Mouse (Mus musculus): ENCODE measurements around the gene Gast. TPM values are rescaled to one million over a fixed set of nuclear protein-coding genes. Genes with fewer than 3 reads are reported as not detected.
"Not testable (repeated sequence)": the region's sequence is repeated elsewhere in the genome, so short reads cannot be mapped to it uniquely, and the experiment has no call there.

Gast gene
- polyA plus RNA-seq, 1 experiment from 2014 or later, result 1.1 TPM

DNA sequence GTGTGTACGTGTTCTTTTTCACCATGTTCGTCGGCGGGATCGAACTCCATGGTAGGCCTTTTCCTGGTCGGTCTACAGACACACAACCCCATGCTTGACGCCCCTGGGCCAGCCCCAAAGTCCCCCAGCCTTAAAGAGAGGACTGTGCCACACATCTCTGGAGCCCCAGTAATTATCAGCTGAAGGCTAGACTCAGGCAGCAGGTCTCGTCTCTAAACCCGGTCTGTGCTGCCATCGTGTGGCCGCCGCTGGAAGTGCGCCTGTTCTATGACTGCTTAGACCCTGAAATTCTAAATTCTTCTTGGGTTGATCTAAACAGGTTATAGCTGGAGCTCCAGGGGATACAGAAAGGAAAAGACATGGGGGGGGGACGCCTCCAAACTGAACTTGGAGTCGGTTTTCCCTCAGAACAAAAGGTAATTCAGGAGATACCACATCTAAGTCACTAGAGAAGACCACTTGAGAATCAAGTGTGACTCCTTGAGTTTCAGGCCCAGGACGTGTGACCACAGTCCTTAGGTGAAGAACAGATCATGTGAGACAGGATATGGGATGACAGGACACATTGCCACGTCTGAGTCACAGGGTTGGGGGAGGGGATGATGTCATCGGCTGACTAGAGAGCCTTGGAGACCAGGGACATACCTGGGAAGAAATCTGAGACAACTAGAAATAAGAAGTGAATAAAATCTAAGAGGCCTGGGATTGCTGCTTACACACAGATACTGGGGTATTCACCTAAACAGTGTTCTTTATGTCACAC is 35.8 kb upstream of the Gast start:
- Histone ChIP-seq H3K27me3 (replicated peaks; ENCODE audit: control insufficient read depth, insufficient read depth, low read length) (no peaks in the 10 kb centered on the region), H3K4me1 (ENCODE audit: control insufficient read depth, insufficient read depth, low read length) (no peaks in the 10 kb centered on the region), H3K36me3 (ENCODE audit: control insufficient read depth, insufficient read depth, low read length) (no peaks in the 10 kb centered on the region), H3K9ac (ENCODE audit: low read depth, low read length) (no peak overlapping the region), H3K27ac (replicated peaks; ENCODE audit: low read depth, low read length) (no peak overlapping the region), H3K4me3 (ENCODE audit: low read depth, low read length) (0 out of 2 replicates have a peak overlapping the region, but pooled peaks have one; percentile 2), H3K4me2 (ENCODE audit: low read depth, low read length) (peak overlapping the region; percentile 43), H3K9me3 (ENCODE audit: control insufficient read depth, low read length) (no peaks in the 10 kb centered on the region)
- peak; percentile 38; the same call in 1 of the 2 replicates for ATAC-seq (ENCODE audit: low read depth)
- DNase-seq (ENCODE audit: low spot score), result peak; percentile 57
- WGBS, result 17% methylated on average over 18 of the region's 18 CpGs

DNA sequence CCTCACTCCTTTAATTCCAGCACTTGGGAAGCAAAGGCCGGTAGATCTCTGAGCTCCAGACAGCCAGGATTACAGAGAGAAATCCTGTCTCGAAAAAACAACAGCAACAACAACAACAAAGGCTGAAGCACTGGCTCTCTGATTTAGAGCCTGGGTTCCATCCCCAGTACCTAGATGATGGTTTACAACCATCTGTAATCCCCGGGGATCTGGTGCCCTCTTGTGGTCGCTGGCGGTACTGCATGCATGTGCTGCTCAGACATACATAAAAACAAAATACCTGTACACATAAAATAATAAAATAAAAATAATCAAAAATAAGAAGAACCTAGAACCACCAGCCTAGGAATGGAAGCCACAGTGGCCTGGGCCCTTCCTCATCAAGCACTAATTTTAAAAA is 33.9 kb upstream of the Gast start:
- Histone ChIP-seq H3K4me2 (ENCODE audit: low read depth, low read length) (0 out of 2 replicates have a peak overlapping the region, but pooled peaks have one; percentile 5), H3K4me1 (ENCODE audit: control insufficient read depth, insufficient read depth, low read length) (no peaks in the 10 kb centered on the region), H3K36me3 (ENCODE audit: control insufficient read depth, insufficient read depth, low read length) (no peaks in the 10 kb centered on the region), H3K27ac (replicated peaks; ENCODE audit: low read depth, low read length) (no peak overlapping the region), H3K9me3 (ENCODE audit: control insufficient read depth, low read length) (no peaks in the 10 kb centered on the region), H3K4me3 (ENCODE audit: low read depth, low read length) (no peak overlapping the region), H3K9ac (ENCODE audit: low read depth, low read length) (no peak overlapping the region), H3K27me3 (replicated peaks; ENCODE audit: control insufficient read depth, insufficient read depth, low read length) (no peaks in the 10 kb centered on the region)
- ATAC-seq (ENCODE audit: low read depth) (no peak), DNase-seq (ENCODE audit: low spot score) (peak; percentile 33)
- 13% methylated on average over 5 of the region's 5 CpGs for WGBS

DNA sequence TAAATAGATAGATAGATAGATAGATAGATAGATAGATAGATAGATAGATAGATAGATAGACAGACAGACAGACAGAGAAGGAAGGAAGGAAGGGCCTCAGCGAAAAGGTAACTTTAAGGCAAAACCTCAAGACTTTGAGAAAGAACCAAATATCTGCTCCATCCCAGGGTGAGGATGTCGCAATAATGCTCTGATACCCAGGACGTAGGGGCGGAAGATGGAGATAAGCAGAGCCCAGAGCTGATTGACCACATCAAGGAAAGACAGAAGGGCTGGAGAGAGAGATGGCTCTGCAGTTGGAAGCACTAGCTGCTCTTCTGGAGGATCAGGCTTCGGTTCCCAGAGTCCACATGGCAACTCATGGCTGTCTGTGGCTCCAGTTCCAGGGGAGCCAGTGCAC is 32.9 kb upstream of the Gast start:
- DNase-seq (ENCODE audit: low spot score) (no peak), ATAC-seq (ENCODE audit: low read depth) (no peak)

DNA sequence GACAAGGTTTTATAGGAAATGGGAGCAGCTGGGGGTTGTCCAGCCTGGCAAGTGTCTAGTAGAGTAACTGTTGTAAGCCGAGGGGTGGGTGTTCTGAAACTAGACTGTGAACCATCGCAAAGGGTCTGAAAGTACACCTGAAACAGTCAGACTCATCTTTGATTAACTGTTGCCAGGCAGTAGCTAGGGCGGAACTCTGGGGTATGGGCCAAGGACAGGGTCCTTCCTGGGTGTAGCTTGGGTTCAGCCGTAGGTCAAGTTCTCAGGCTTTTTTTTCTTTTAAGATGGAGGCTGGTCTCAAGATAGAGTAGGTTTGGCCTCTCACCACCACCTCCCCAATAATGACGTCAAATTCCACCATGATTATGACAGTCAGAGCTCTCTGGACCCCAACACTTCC is 26.3 kb upstream of the Gast start:
- Histone ChIP-seq H3K9me3 (ENCODE audit: control insufficient read depth, low read length) (no peaks in the 10 kb centered on the region), H3K9ac (ENCODE audit: low read depth, low read length) (no peak overlapping the region), H3K27me3 (replicated peaks; ENCODE audit: control insufficient read depth, insufficient read depth, low read length) (no peaks in the 10 kb centered on the region), H3K4me2 (ENCODE audit: low read depth, low read length) (no peak overlapping the region), H3K4me1 (ENCODE audit: control insufficient read depth, insufficient read depth, low read length) (no peaks in the 10 kb centered on the region), H3K27ac (replicated peaks; ENCODE audit: low read depth, low read length) (no peak overlapping the region), H3K4me3 (ENCODE audit: low read depth, low read length) (no peak overlapping the region), H3K36me3 (ENCODE audit: control insufficient read depth, insufficient read depth, low read length) (no peaks in the 10 kb centered on the region)
- no peak for ATAC-seq (ENCODE audit: low read depth)
- no peak for DNase-seq (ENCODE audit: low spot score)
- WGBS, result 85% methylated on average over 5 of the region's 5 CpGs

More for the DNA sequence above, 32.9 kb upstream of the Gast start:
- no peaks in the 10 kb centered on the region for H3K9me3 ChIP-seq (ENCODE audit: control insufficient read depth, low read length)
- no peak overlapping the region for H3K9ac ChIP-seq (ENCODE audit: low read depth, low read length)
- no peaks in the 10 kb centered on the region for H3K27me3 ChIP-seq (replicated peaks; ENCODE audit: control insufficient read depth, insufficient read depth, low read length)
- WGBS, result 88% methylated on average over 5 of the region's 5 CpGs
- H3K4me1 ChIP-seq (ENCODE audit: control insufficient read depth, insufficient read depth, low read length), result no peaks in the 10 kb centered on the region
- H3K4me2 ChIP-seq (ENCODE audit: low read depth, low read length), result no peak overlapping the region
- no peak overlapping the region for H3K27ac ChIP-seq (replicated peaks; ENCODE audit: low read depth, low read length)
- H3K4me3 ChIP-seq (ENCODE audit: low read depth, low read length), result no peak overlapping the region
- H3K36me3 ChIP-seq (ENCODE audit: control insufficient read depth, insufficient read depth, low read length), result no peaks in the 10 kb centered on the region

DNA sequence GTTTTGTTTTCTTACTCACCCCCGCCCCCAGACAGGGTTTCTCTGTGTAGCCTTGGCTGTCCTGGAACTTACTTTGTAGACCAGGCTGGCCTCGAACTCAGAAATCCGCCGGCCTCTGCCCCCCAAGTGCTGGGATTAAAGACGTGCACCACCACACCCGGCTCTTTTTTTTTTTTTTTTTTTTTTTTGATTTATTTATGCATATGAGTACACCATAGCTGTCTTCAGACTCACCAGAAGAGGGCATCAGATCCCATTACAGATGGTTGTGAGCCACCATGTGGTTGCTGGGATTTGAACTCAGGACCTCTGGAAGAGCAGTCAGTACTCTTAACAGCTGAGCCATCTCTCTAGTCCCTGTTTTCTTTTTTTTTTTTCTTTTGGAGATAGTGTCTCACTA is 25.5 kb upstream of the Gast start:
- H3K27ac ChIP-seq (replicated peaks; ENCODE audit: low read depth, low read length); H3K9me3 ChIP-seq (ENCODE audit: control insufficient read depth, low read length); H3K4me1 ChIP-seq (ENCODE audit: control insufficient read depth, insufficient read depth, low read length); H3K27me3 ChIP-seq (replicated peaks; ENCODE audit: control insufficient read depth, insufficient read depth, low read length); H3K4me2 ChIP-seq (ENCODE audit: low read depth, low read length); ATAC-seq (ENCODE audit: low read depth); H3K9ac ChIP-seq (ENCODE audit: low read depth, low read length); DNase-seq (ENCODE audit: low spot score); H3K4me3 ChIP-seq (ENCODE audit: low read depth, low read length); H3K36me3 ChIP-seq (ENCODE audit: control insufficient read depth, insufficient read depth, low read length): not testable (repeated sequence)
- 94% methylated on average over 6 of the region's 6 CpGs for WGBS

DNA sequence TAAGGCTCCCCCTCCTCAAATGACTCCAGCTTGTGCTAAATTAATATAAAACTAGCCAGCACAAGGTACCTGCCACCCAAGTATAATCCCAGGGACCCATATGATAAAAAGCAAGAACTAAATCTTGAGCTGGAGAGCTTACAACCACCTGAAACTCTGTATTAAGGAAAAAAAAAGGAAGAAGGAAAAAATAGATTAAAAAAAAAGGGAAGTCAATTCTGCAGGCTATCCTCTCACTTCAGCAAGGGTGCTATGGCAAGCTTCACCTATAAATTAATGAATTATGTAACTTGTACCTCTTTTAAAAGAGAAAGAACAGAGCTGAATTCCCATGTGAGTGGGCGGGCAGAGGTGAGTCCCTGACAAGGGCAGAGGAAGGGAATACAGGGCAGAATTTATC is 22.6 kb upstream of the Gast start:
- no peaks in the 10 kb centered on the region for H3K36me3 ChIP-seq (ENCODE audit: control insufficient read depth, insufficient read depth, low read length)
- H3K4me1 ChIP-seq (ENCODE audit: control insufficient read depth, insufficient read depth, low read length), result no peaks in the 10 kb centered on the region
- H3K9me3 ChIP-seq (ENCODE audit: control insufficient read depth, low read length), result no peaks in the 10 kb centered on the region
- no peak overlapping the region for H3K4me3 ChIP-seq (ENCODE audit: low read depth, low read length)
- ATAC-seq (ENCODE audit: low read depth), result no peak
- H3K4me2 ChIP-seq (ENCODE audit: low read depth, low read length), result no peak overlapping the region
- no peak overlapping the region for H3K27ac ChIP-seq (replicated peaks; ENCODE audit: low read depth, low read length)
- no peaks in the 10 kb centered on the region for H3K27me3 ChIP-seq (replicated peaks; ENCODE audit: control insufficient read depth, insufficient read depth, low read length)
- no peak overlapping the region for H3K9ac ChIP-seq (ENCODE audit: low read depth, low read length)
- DNase-seq (ENCODE audit: low spot score), result no peak
- 78% methylated on average over 1 of the region's 1 CpGs for WGBS

DNA sequence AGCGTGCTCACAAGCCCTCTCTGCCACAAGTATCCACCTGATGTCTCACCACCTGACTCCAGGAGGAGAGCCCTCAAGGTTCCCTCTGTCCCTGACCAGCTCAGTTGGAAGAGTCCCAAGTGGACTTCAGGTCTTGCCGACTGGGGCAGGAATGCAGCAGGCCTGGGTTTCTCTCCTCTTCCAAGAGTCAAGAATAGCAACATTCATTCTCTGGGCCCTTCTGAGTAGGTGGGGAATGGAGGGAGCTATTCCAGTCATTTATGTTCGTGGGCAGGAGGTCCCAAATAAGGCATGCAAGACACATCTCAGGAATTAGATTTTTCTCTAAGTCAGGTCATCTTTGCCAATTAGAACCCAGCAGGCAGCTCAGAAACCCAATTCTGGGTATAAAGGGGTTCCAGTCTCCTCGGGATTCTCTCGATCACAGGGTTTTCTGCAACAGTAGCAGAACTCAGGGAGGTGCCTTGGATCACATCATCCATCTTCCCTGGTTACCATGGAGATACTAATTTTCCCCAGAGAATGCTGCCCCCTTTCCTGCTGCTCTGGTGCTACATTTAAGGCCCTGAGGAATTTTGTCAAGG is 22.0 kb upstream of the Gast start:
- Histone ChIP-seq H3K4me3 (ENCODE audit: low read depth, low read length) (no peak overlapping the region), H3K9ac (ENCODE audit: low read depth, low read length) (no peak overlapping the region), H3K4me1 (ENCODE audit: control insufficient read depth, insufficient read depth, low read length) (no peaks in the 10 kb centered on the region), H3K27ac (replicated peaks; ENCODE audit: low read depth, low read length) (no peak overlapping the region), H3K4me2 (ENCODE audit: low read depth, low read length) (no peak overlapping the region), H3K27me3 (replicated peaks; ENCODE audit: control insufficient read depth, insufficient read depth, low read length) (no peaks in the 10 kb centered on the region), H3K36me3 (ENCODE audit: control insufficient read depth, insufficient read depth, low read length) (no peaks in the 10 kb centered on the region), H3K9me3 (ENCODE audit: control insufficient read depth, low read length) (no peaks in the 10 kb centered on the region)
- DNase-seq (ENCODE audit: low spot score) (no peak), ATAC-seq (ENCODE audit: low read depth) (no peak)
- WGBS, result 39% methylated on average over 5 of the region's 5 CpGs

DNA sequence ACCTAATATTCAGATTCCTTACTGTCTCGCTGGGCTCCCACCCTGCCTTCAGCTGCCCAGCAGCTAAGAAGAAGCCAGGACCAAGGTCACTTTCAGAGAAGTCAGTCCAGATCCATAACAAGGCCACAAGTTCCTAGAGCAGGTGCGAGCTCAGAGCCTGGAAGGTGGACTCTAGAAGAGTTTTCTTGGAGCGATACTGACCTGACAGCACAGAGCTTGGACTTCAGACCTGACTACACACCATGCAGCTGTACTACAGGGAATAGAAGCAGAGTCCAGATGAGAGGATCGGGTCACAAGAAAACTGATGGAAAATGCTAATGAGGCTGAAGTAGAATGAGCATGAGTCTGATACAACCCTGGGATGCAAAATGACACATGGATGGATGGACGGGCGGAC is 20.8 kb upstream of the Gast start:
- Histone ChIP-seq H3K4me1 (ENCODE audit: control insufficient read depth, insufficient read depth, low read length) (no peaks in the 10 kb centered on the region), H3K4me3 (ENCODE audit: low read depth, low read length) (no peak overlapping the region), H3K27ac (replicated peaks; ENCODE audit: low read depth, low read length) (no peak overlapping the region), H3K9ac (ENCODE audit: low read depth, low read length) (no peak overlapping the region), H3K9me3 (ENCODE audit: control insufficient read depth, low read length) (no peaks in the 10 kb centered on the region), H3K4me2 (ENCODE audit: low read depth, low read length) (no peak overlapping the region), H3K27me3 (replicated peaks; ENCODE audit: control insufficient read depth, insufficient read depth, low read length) (no peaks in the 10 kb centered on the region), H3K36me3 (ENCODE audit: control insufficient read depth, insufficient read depth, low read length) (no peaks in the 10 kb centered on the region)
- ATAC-seq (ENCODE audit: low read depth) (no peak), DNase-seq (ENCODE audit: low spot score) (no peak)
- 88% methylated on average over 6 of the region's 6 CpGs for WGBS

DNA sequence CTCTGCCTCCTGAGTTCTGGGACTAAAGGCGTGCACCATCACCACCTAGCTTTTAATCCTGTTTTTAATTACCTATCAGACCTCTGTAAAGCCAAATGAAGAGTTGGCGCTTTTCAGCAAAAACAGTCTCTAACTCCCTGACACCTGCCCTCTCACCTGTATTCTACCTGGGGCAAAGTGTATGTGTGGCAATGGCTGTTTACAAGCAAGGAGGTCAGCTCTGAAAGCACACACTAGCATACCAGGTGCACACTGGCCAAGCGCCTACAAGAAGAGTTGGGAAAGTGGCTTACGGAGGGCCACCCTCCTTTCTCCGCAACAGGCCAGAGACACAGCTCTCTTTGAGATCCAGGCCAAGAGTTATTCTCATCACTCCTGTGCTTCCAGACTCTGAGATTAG is 18.8 kb upstream of the Gast start:
- no peak for DNase-seq (ENCODE audit: low spot score)
- H3K4me1 ChIP-seq (ENCODE audit: control insufficient read depth, insufficient read depth, low read length), result no peaks in the 10 kb centered on the region
- no peak for ATAC-seq (ENCODE audit: low read depth)
- no peaks in the 10 kb centered on the region for H3K36me3 ChIP-seq (ENCODE audit: control insufficient read depth, insufficient read depth, low read length)
- no peak overlapping the region for H3K4me2 ChIP-seq (ENCODE audit: low read depth, low read length)
- H3K27me3 ChIP-seq (replicated peaks; ENCODE audit: control insufficient read depth, insufficient read depth, low read length), result no peaks in the 10 kb centered on the region
- no peak overlapping the region for H3K27ac ChIP-seq (replicated peaks; ENCODE audit: low read depth, low read length)
- H3K4me3 ChIP-seq (ENCODE audit: low read depth, low read length), result no peak overlapping the region
- WGBS, result 88% methylated on average over 5 of the region's 5 CpGs
- no peak overlapping the region for H3K9ac ChIP-seq (ENCODE audit: low read depth, low read length)
- H3K9me3 ChIP-seq (ENCODE audit: control insufficient read depth, low read length), result no peaks in the 10 kb centered on the region
